ENCODE assay signal across 31 mouse cellular contexts in the genomic region with DNA sequence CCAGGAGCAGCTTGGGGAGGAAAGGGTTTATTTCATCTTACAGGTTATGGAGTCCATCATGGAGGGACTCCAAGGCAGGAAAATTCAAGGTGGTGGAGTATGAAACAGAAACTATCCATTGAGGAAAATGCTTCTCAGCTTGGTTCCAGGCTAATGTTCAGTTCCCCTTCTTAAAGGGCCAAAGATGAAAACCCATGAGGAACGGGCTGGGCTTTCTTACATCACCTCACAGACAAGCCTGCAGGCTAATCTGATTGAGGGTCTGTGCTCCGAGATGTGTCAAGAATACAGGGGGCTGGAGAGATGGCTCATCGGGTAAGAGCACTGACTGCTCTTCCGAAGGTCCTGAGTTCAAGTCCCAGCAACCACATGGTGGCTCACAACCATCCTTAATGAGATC.
"Had no signal": no experiment of that assay in that cellular context is flagged by ENCODE, and none has a peak within 500 bp of the region (broad histone marks: within the 10 kb centered on the region; RNA-seq: fewer than 3 reads in every experiment).

No protein-coding gene starts in this region.

- H3K9me3 ChIP-seq: limb, embryonic 10.5 days; limb, embryonic 12.5 days; limb, embryonic 13.5 days; limb, embryonic 15.5 days; liver, embryonic 12.5 days; liver, embryonic 13.5 days; liver, embryonic 15.5 days; lung, embryonic 15.5 days; midbrain, embryonic 10.5 days; midbrain, embryonic 12.5 days; midbrain, embryonic 13.5 days; neural tube, embryonic 12.5 days; neural tube, embryonic 13.5 days had no signal

- H3K4me3 ChIP-seq: left cerebral cortex, adult 2 months; limb, embryonic 10.5 days; limb, embryonic 12.5 days; limb, embryonic 13.5 days; limb, embryonic 15.5 days; liver, embryonic 12.5 days; liver, embryonic 13.5 days; liver, embryonic 15.5 days; lung, embryonic 15.5 days; megakaryocyte, embryonic 14.5 days; midbrain, embryonic 10.5 days; midbrain, embryonic 12.5 days; midbrain, embryonic 13.5 days; myocyte; neural tube, embryonic 12.5 days; neural tube, embryonic 13.5 days had no signal

- H3K27me3 ChIP-seq: neural tube, embryonic 12.5 days had no signal

- H3K36me3 ChIP-seq: limb, embryonic 10.5 days; limb, embryonic 12.5 days; limb, embryonic 13.5 days; limb, embryonic 15.5 days; liver, embryonic 12.5 days; liver, embryonic 13.5 days; liver, embryonic 15.5 days; lung, embryonic 15.5 days; midbrain, embryonic 10.5 days; midbrain, embryonic 12.5 days; midbrain, embryonic 13.5 days; neural tube, embryonic 12.5 days; neural tube, embryonic 13.5 days had no signal

- DNase-seq: liver; liver, embryonic 13.5 days; liver, postnatal 0 days; lung, adult 18-20 months; lung, adult 2 months; lung, embryonic 14.5 days; lung, postnatal 10 days; lung, postnatal 14 days; lung, postnatal 36 days; lung, postnatal 4 days; midbrain, embryonic 14.5 days had no signal

- H3K9ac ChIP-seq: limb, embryonic 12.5 days; limb, embryonic 13.5 days; limb, embryonic 15.5 days; liver, embryonic 12.5 days; liver, embryonic 13.5 days; liver, embryonic 14.5 days; liver, embryonic 15.5 days; liver, postnatal 0 days; lung, embryonic 14.5 days; lung, embryonic 15.5 days; midbrain, embryonic 12.5 days; midbrain, embryonic 13.5 days; neural tube, embryonic 12.5 days; neural tube, embryonic 13.5 days had no signal

- H3K27ac ChIP-seq: left cerebral cortex, adult 2 months; limb, embryonic 10.5 days; limb, embryonic 12.5 days; limb, embryonic 13.5 days; limb, embryonic 15.5 days; liver, embryonic 12.5 days; liver, embryonic 13.5 days; liver, embryonic 14.5 days; liver, embryonic 15.5 days; lung, embryonic 15.5 days; macrophage; midbrain, embryonic 10.5 days; midbrain, embryonic 12.5 days; midbrain, embryonic 13.5 days; neural tube, embryonic 12.5 days; neural tube, embryonic 13.5 days had no signal

- H3K4me1 ChIP-seq: liver, embryonic 12.5 days; liver, embryonic 15.5 days; lung, embryonic 15.5 days; megakaryocyte, embryonic 14.5 days had no signal

- H3K4me2 ChIP-seq: limb, embryonic 12.5 days; limb, embryonic 13.5 days; limb, embryonic 15.5 days; liver, embryonic 11.5 days; liver, embryonic 12.5 days; liver, embryonic 13.5 days; liver, embryonic 15.5 days; lung, embryonic 14.5 days; lung, embryonic 15.5 days; midbrain, embryonic 12.5 days; midbrain, embryonic 13.5 days; neural tube, embryonic 12.5 days; neural tube, embryonic 13.5 days had no signal

- ATAC-seq: liver, embryonic 12.5 days; liver, postnatal 0 days; lung, postnatal 0 days; midbrain, embryonic 13.5 days; midbrain, embryonic 16.5 days had no signal
